Mouse (Mus musculus) E14TG2a.4 (cell line): ENCODE results near the gene Srsf4.

Experiments used
- H3K27me3 ChIP-seq: 2 replicates; pipeline ENCODE4 v1.6.1; 2014; ENCODE audit warnings: low read length, control low read depth; ENCODE audit not compliant: insufficient read depth
- H3K36me3 ChIP-seq: 2 replicates; pipeline ENCODE4 v1.6.1; 2014; ENCODE audit warnings: low read length, control low read depth; ENCODE audit not compliant: insufficient read depth
- H3K4me1 ChIP-seq: replicated peaks from 2 replicates; pipeline ENCODE4 v1.6.1; 2014; ENCODE audit warnings: low read depth, low read length, control low read depth
- H3K4me3 ChIP-seq: replicated peaks from 2 replicates; pipeline ENCODE4 v1.5.1; 2014; ENCODE audit warnings: mild to moderate bottlenecking, low read length
- H3K9me3 ChIP-seq: 2 replicates; pipeline ENCODE4 v1.6.1; 2014; ENCODE audit warnings: low read length, control low read depth
- CTCF ChIP-seq: conservative IDR thresholded peaks from 2 replicates; pipeline ENCODE4 v1.5.1; 2014; ENCODE audit warnings: low read length
- NANOG ChIP-seq: IDR thresholded peaks from 2 replicates; pipeline ENCODE4 v1.6.1; 2014; ENCODE audit warnings: borderline replicate concordance, low read length, mixed read lengths
- POU5F1 ChIP-seq: IDR thresholded peaks from 2 replicates; pipeline ENCODE4 v1.6.1; 2014; ENCODE audit warnings: low read length, borderline replicate concordance

The Srsf4 gene

GRCm38 (mm10) chr4:131920595-131921351 lies 47.4 kb downstream of the Srsf4 start:
- Histone ChIP-seq H3K36me3 (peaks cover 14% of the 10 kb centered on the region), H3K27me3 (peaks cover 88% of the 10 kb centered on the region), H3K4me3 (peak overlapping the region; percentile 76), H3K4me1 (peaks cover 52% of the 10 kb centered on the region), H3K9me3 (no peaks in the 10 kb centered on the region)
- TF ChIP-seq CTCF (no peak), POU5F1 (no peak), NANOG (no peak)

- Histone ChIP-seq H3K4me3 (peak within 1 kb of the TSS; percentile 76), H3K27me3 (peaks cover 82% of the 10 kb centered on the region), H3K36me3 (peaks cover 23% of the 10 kb centered on the region), H3K4me1 (peaks cover 53% of the 10 kb centered on the region), H3K9me3 (no peaks in the 10 kb centered on the region)
- TF ChIP-seq NANOG, result no peak
- TF ChIP-seq CTCF, result no peak
- no peak for TF ChIP-seq POU5F1
Measured at GRCm38 (mm10) chr4:131921461-131922346, 48.3 kb downstream of the Srsf4 start, which contains the start of gene Tmem200b. TSS of gene Tmem200b (plus strand) at chr4:131921771.

GRCm38 (mm10) chr4:131922404-131922803 lies 49.0 kb downstream of the Srsf4 start:
- Histone ChIP-seq H3K4me1 (peaks cover 46% of the 10 kb centered on the region), H3K4me3 (peak overlapping the region; percentile 76), H3K9me3 (no peaks in the 10 kb centered on the region), H3K27me3 (peaks cover 76% of the 10 kb centered on the region), H3K36me3 (peaks cover 26% of the 10 kb centered on the region)
- TF ChIP-seq CTCF, result no peak

GRCm38 (mm10) chr4:131924096-131924810 lies 50.8 kb downstream of the Srsf4 start:
- H3K36me3 ChIP-seq, result peaks cover 36% of the 10 kb centered on the region
- no peak overlapping the region for H3K4me3 ChIP-seq
- H3K4me1 ChIP-seq, result peaks cover 29% of the 10 kb centered on the region
- no peaks in the 10 kb centered on the region for H3K9me3 ChIP-seq
- H3K27me3 ChIP-seq, result peaks cover 61% of the 10 kb centered on the region
- TF ChIP-seq POU5F1, result no peak
- TF ChIP-seq NANOG, result no peak
- TF ChIP-seq CTCF, result no peak

- H3K27me3 ChIP-seq, result peaks cover 17% of the 10 kb centered on the region
- no peak for TF ChIP-seq NANOG
- TF ChIP-seq POU5F1, result no peak
- no peak for TF ChIP-seq CTCF
- peaks cover 9% of the 10 kb centered on the region; the same call in 1 of the 2 replicates for H3K4me1 ChIP-seq
- H3K36me3 ChIP-seq, result peaks cover 45% of the 10 kb centered on the region
- H3K4me3 ChIP-seq, result no peak overlapping the region
- no peaks in the 10 kb centered on the region for H3K9me3 ChIP-seq
Measured at GRCm38 (mm10) chr4:131929146-131929545, 55.7 kb downstream of the Srsf4 start.

- no peak overlapping the region for H3K4me3 ChIP-seq
- peaks cover 3% of the 10 kb centered on the region; the same call in 1 of the 2 replicates for H3K36me3 ChIP-seq
- no peak for TF ChIP-seq CTCF
- no peak for TF ChIP-seq NANOG
- no peak for TF ChIP-seq POU5F1
- H3K4me1 ChIP-seq, result peaks cover 12% of the 10 kb centered on the region
- H3K9me3 ChIP-seq, result no peaks in the 10 kb centered on the region
- no peaks in the 10 kb centered on the region for H3K27me3 ChIP-seq
Measured at GRCm38 (mm10) chr4:131939459-131939858, 66.0 kb downstream of the Srsf4 start.

- Histone ChIP-seq H3K27me3 (peaks cover 3% of the 10 kb centered on the region; the same call in 1 of the 2 replicates), H3K4me1 (peaks cover 12% of the 10 kb centered on the region), H3K9me3 (no peaks in the 10 kb centered on the region), H3K36me3 (no peaks in the 10 kb centered on the region), H3K4me3 (no peak overlapping the region)
- no peak for TF ChIP-seq POU5F1
Measured at GRCm38 (mm10) chr4:131940846-131941245, 67.4 kb downstream of the Srsf4 start.

GRCm38 (mm10) chr4:131947848-131948247 lies 74.4 kb downstream of the Srsf4 start:
- TF ChIP-seq CTCF (no peak), NANOG (no peak), POU5F1 (no peak)
- H3K9me3 ChIP-seq, result no peaks in the 10 kb centered on the region
- peaks cover 5% of the 10 kb centered on the region; the same call in 1 of the 2 replicates for H3K27me3 ChIP-seq
- peaks cover 9% of the 10 kb centered on the region for H3K4me1 ChIP-seq
- no peak overlapping the region for H3K4me3 ChIP-seq
- no peaks in the 10 kb centered on the region for H3K36me3 ChIP-seq
